Mouse (Mus musculus): ENCODE results near the gene 4930404N11Rik.

Gene 4930404N11Rik

DNA sequence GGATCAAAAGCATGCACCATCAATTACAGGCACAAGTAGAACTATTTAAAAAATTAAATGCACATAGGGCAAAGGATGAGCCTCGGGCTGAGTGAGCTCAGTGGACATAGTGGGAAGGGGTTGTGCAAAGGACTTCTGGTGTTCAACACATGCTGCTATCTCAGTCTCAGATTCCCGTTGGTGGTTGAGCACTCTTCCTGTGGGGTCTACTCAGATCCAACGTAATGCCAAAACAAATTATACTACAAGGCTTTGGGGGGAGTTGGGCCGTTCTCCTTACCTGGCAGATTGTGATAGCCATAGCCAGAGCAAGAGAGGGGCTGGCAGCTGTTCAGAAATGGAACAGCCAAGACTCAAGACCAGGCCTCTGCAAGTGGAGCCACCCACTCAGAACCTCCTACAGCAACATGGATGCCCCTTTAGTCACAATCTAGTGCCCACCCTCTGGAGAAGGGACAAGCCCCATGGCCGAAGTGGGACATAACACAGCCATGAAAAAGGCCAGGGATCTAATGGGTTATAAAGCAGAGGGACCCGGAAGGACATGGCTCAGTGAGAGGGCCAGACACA is 14.3 kb upstream of the 4930404N11Rik start:
- no peak for DNase-seq (ENCODE audit: low spot score)

DNA sequence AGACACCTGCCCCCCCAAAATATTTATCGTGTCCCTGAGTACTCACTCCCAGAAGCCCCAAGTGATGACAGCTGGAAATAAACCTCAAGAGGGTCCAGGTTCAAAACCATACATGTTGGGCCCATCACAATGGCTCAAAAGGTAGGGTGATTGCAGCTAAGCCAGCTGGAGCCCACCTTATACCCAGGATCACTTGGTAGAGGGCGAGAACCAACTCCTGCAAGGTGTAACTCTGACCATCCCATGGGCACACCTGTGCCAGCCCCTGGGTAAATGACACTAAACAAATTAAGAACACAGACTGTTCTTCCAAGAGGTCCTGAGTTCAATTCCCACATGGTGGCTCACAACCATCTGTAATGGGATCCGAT is 13.6 kb upstream of the 4930404N11Rik start:
- DNase-seq (ENCODE audit: low spot score): no peak

DNA sequence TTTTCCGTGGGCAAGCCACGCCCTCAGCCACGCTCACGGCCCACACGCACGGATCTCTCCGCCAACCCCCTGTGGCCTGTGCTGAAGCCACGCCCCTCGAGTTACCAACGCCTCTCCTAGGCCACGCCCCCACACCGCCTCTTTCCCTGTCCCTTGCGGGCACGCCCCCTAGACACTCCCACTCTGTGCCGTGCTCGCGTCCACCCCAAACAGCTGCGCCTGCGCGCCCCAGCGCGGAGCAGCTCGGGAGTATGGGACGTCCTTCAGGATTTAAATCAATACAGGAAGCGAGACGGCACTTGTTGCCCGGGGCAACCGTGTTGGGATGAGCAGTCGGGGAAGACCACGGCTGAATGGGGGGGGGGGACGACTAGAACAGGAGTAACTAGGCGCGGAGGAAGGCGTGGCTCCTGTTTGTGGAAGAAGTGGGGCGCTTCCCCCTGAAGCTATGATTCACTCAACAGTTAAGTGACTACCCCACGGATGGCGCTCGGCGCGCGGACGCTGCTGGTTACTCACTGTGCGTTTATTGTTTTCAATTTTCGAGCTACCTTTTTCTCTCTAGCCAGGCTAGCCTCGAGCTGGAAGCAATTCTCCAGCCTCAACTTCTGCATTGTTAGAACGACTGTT is 13.1 kb upstream of the 4930404N11Rik start:
- DNase-seq (ENCODE audit: low spot score): peak; percentile 100

DNA sequence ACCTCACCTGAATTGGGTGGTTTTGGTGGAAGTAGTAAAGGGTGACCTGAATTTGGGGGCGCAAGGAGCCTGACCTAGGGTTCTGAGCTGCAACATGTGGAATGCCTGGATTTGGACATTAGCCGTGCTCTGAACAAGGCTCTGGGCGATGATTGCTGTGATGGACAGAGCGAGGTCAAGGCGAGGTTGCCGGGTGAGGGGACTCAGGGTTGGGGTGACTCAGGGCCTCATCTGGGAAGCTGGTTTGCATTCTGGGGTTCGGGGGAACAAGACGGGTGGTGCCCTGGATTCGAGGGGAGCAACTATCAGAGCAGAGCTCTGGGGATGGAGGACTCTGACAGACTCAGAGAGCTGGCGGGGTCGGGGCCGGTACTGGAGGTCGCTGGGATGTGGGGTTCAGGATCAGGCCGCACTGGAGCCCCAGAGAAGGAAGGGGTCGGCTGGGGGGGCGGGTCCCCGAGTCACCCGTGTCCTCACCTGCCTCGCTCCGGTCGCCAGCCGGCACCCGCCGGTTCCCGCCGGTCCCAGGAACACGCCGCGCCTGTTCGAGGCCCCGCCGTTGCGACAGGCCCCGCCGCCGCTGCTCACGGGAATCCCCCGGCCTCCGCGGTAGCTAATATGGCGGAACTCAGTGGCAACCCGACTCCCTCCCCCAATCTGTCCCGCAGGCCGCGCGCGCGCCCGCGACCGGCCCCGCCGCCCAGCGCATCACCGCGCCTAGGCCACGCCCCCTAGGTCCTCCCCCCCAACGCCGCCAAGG is 12.4 kb upstream of the 4930404N11Rik start, which contains the start of gene Fzr1:
Gene Fzr1, minus strand, starts transcription at position 724 of the 760 bp plus-strand sequence.
- no peak for DNase-seq (ENCODE audit: low spot score)

DNA sequence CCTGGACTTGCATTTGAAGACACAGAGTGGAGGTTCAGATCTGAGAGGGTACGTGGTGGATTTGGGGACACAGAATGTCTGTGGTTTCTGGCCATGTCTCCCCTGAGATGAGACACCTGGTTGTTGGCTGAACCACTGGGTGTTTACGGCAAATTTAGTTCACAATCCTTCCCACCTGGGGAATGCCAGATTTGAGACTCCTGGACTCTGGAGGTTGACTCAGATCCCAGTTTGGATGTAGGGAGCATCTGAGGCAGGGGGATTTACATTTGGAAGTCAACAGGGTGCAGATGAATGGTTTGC is 11.7 kb upstream of the 4930404N11Rik start:
- no peak for DNase-seq (ENCODE audit: low spot score)

DNA sequence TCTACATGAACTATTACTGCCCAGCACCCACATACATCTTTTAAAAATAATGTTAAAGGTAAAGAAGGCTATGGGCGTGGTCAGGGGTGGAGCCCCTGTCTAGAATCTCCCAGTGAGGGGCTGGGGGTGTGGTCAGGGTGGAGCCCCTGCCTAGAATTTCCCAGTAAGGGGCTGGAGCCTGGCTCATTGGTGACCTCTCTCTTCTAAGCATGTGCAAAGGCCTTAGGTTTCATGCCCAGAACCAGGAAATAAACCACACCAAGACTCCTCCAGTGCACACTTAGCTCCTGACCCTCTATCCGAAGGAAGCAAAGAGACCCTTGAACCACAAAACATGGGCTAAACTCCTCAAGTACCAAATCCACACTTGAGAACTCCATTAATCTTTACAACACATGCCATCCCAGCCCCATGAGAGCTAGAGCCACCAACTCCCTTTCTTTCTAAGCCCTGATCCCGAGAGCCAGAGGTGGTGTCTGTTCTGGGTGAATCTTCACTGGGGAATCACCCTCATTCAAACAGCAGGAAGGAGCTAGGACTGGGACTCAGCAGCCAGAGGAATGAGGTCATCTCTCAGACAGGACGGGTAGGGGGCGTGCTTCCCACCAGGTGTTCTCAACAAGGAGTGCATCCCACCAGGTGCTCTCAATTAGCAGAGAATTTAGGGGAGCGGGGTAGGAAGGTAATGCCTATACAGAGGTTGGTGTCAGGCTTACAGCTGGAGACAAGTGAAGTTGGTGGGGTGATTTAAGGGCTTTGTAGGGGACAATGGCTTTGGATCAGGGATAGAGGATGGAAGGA is 11.1 kb upstream of the 4930404N11Rik start:
- peak; percentile 73 for DNase-seq (ENCODE audit: low spot score)

DNA sequence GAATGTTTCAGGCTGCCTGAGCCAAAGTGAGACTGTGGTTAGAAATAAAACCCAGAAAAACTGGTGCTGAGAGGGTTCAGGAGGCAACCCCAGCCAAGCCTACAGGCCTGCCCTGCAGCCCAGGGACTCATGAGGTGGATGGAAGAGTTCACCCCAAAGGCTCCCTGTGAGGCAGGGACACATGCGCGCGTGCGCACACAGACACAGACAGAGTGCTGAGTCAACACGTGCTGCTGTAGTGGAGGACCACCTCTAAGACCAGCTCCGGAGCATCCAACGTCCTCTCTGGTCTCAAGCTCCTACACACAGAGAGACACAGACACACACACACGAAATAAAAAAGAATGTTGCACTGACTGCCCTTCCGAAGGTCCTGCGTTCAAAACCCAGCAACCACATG is 9.7 kb upstream of the 4930404N11Rik start:
- no peak for DNase-seq (ENCODE audit: low spot score)

DNA sequence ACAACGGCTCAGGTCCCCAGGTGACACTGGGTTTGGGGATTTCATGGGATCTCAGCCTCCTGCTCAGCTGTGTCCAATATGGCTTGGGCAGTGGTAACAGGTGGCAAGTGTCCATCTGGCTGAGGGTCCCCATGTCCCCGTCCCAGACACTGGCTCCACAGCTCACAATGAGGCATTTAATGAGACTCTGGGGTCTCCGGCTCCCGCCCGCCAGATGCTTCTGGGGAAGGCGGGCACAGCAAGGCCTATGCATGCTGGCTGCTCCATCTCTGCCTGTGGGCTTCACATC is 1.5 kb upstream of the 4930404N11Rik start:
- no peak for DNase-seq (ENCODE audit: low spot score)

DNA sequence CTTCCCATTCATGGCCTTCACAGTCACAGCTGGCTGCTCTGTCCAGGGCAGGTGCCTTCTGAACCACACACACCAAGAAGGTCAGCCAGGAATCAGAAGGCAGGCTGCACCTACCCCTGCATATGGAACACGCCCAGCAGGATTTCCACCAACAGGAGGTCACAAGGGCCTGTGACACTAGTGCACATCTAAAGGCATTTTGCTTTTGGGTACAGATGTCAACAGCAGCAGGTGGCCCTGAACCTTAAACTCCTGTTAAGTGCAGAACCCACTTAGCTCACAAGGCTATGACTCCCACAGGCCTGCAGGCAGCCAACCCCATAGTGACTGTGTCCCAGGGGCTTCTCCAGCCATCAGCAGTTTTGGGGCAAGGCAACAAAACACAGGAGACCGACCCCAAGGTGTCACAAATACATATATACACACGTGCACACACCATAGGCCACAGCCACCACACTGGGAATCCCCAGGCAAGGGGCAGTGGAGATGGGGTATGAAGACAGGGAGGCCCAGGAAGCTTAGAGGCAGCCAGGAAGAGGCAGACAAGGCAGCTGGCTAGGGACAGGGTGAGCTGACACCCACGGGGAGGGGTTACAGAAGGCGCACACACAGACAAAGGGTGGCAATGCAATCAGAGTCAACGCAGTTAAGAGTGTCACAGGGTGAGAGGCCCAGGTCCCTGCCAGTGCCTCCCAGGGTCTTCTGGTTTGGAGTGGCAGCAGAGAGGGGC is 1.0 kb upstream of the 4930404N11Rik start:
- no peak for DNase-seq (ENCODE audit: low spot score)

DNA sequence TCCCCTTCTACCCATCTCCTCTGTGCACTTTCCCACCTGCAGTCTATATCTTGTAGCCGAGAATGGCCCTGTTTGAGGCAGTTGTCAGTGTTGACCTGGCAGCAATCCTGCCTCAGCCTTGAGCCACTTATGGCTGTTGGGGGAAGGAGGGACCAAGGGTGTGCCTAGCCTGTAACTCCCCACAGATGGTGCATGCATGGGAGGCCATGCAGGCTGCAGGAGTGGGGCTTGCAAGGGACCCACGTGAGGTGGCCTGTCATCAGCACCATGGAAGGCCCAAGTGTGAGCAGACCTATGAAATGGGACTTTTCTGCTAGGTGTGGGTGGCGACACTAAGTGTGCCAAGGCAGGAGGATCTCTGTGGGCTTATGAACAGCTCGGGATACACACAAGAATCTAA is 543 bp downstream of the 4930404N11Rik start:
- DNase-seq (ENCODE audit: low spot score): no peak

DNA sequence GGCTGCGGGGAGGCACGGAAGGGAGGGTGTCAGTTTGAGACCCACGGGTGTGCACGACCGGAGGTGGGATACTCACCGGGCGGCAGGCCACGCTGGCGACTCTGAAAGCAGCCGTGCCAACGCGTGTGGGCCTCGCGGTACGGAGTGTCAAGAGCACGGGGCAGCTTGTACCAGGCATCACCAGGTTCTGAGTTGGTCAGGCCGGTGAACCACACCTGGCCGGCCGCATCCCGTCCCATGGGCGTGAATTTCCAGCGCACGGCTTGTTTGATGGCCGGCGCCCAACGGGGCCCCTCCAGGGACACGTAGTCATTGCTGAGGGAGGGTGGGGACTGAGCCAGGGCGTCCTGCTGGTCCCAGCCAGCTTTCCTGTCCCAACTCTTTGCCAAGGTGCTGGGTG is 950 bp downstream of the 4930404N11Rik start:
- no peak for DNase-seq (ENCODE audit: low spot score)

DNA sequence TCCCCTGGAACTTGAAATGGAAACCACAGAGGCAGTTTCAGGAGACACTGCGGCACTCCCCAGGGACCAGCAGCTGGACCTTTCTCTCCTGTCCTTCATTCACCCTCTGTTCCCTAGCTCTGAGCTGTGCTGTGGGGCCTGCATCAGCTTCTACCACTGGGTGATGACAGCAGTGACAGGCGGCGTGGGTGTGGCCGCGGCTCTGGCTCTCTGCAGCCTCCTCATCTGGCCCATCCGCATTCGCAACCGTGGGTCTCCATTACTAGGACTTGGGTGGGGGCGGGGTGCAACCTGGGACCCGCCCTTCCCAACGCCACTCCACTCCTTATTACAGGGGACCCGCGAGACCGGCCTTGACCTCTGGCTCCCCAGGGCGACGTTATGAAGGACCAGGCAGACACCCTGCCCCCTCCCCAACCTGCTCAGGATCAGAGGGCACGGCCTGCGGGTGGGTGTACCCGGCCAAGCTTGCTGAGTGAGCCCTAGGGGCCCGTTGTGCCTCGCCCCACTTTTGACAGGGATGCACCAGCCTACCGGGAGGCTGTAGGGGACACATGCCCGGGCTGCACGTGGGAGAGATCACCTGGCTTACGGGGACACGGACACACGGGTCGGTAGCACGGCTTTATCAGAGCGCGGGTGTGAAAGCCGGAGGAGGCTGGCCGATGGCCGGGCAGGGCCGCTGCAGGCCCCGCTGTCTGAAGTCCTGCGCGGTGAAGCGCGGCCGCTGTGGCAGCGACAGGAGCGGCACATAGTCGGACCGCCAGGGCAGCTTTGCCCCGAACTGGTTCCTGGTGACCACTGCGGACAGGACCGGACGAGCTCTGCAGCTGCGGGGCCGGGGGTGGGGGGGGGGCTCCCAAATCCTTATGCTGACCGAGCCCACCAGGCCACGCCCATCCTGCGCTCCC is 1.9 kb downstream of the 4930404N11Rik start:
- no peak for DNase-seq (ENCODE audit: low spot score)

DNA sequence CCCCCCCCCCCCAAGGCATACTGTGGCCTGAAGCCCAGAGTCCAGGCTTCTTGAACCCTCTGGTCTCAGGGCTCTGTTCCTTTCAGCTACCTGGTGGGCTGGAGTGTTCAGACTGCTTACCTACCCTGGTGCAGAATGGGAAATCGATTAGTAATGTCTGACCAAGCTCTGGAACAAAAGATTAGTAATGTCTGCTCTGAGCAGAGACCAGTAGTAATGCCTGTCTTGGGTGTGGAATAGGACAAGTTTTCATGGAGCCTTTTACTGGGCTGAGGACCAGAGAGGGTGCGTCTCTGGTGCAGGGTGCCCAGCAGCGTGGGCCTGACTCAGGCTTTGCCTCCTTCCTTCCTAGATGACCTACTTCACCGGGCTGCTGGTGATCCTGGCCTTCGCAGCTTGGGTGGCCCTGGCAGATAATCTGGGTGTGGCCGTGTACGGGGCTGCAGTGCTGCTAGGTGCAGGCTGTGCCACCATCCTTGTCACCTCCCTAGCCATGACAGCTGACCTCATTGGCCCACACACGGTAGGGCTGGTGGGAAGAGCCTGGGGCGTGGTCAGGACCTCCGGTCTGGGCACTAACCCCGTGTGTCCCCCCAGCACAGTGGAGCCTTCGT is 3.2 kb downstream of the 4930404N11Rik start:
- peak; percentile 82 for DNase-seq (ENCODE audit: low spot score)

DNA sequence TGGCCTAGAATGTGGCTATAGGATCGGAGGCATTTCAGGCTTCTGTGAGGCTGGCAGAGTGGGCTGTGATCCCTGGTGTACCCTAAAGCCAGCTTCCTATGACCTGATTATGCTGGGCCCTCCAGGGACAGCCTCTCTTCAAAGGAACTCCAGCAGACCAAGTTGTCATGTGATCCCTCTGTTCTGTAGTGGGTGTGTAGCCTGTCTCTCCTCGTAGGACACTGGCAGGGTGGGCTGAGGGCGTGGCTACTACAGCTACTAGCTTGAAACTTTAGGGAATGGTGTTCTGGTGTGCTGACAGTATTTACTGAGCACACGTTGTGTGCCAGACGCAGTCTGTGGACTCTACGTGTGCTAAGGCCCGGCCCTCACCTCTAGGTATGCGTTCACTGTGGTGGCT is 4.9 kb downstream of the 4930404N11Rik start:
- DNase-seq (ENCODE audit: low spot score): no peak

DNA sequence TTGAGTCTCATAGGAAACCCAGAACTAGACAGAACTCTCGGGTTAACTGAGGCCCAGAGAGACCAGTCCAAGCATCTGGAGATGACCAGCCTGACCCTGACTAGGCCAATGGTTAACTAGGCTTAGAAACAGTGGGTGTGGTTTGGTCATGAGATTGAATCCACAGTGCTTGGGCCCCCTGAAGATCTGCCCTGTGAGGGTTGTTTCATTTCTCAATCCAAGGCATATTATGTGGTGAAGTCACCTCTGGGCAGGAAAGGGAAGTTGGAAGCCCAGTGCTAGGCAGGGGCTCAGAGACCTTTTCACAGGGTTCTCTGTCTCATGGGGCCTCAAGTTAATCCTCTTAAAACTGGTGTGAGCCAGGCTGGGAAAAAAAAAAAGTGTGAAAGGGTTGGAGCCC is 6.8 kb downstream of the 4930404N11Rik start:
- DNase-seq (ENCODE audit: low spot score): no peak

DNA sequence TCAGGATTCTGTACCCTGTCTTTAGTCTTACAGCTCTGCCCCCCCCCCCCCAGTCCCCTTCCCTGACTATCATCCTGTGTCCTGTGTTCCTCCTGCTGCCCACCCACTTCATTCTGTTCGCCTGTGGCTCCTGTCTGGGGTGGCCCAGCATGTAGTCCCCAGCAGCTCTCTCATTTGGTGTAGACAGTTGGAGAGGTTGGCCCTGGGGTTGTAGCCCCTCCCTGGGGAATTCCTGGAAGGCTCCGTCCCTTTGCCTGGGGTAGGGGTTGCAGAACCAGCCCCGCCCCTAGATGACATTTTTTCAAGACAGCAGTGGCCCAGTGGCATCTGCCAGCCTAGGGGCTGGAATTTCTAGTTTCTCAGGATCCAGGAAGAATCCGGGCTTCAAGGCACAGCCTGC is 7.4 kb downstream of the 4930404N11Rik start:
- DNase-seq (ENCODE audit: low spot score): no peak

DNA sequence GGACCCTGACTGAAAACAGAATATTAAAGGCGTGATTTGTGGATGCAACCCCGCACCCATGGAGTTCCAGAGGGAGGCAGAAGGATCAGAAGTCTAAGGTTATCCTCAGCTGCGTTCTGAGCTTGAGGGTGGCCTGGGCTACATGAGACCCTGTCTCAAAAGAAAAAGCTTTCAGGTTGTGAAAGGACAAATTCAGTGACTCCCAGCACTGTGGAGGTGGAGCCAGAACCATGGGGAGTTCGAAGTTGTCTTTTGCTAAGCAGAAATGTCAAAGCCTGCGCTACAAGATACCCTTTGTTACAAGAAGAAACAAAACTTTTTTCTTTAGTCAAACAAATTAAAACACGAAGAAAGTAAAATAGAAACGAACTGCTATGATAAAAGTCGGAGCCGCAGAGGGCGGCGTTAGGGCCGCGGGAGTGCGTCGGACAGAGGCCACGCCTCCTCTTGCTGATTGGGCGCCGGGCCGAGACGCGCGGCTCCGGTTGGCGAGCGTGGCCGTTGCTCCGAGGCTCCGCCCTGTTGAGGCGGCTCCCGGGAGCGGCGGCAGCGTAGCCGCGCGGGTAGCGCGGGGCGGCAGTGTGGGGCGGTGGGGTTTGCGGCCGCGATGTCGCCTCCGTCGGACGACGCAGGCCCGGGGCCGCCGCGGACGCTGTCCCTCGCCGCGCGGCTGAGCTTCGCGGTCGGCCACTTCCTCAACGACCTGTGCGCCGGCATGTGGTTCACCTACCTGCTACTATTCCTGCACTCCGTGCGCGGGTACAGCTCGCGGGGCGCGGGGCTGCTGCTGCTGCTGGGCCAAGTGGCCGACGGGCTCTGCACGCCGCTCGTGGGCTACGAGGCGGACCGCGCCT is 8.4 kb downstream of the 4930404N11Rik start, which contains the start of gene Mfsd12:
Gene Mfsd12, plus strand, starts transcription at position 501 of the 854 bp plus-strand sequence.
- peak; percentile 87 for DNase-seq (ENCODE audit: low spot score)

DNA sequence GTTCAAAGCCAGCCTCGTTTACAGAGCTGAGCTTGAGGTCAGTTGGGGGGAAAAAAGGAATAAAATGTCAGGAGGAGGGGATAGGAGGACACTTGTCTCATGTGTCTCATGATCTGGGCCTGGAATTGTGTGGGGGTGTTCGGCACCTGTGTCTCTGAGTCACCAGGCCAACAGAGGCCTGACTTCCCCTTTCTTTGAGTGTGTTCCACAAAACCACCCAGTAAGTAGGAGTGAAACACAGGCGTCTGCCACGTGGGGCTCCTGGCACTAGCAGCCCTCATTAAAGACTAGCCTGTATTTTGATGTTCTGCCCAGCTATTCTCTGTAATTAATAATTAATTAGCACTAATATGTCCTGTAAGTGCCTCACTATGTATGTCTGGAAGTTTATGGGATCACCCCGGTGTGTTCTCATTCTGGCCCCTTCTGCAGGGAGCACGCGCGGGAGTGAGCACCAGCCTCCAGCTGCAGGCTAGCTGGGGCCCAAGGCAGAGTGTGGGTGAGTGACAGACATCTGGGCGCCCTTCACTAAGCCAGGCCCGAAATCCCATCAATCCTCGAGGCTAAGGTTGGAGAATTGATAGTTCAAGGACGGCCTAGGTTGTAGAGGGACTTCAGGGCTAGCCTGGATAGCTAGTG is 9.1 kb downstream of the 4930404N11Rik start:
- no peak for DNase-seq (ENCODE audit: low spot score)

DNA sequence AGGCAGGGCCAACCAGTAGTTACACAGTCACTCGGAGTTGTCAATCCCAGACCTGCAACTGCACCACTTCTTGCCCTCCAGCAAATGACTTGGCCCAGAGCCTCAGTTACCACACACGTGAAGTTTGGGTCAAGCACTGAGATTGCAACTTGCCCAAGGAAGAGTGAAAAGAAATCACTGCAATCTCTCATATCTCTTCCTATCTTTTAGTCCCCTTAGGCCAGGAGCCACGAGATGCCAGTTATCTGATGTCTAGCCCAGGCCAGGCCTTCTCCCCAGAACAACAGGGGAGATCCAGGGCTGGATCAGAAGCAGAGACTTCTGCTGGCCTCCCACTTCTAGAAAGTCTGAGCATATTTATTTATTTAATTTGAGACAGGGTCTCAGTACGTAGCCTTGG is 10.1 kb downstream of the 4930404N11Rik start:
- DNase-seq (ENCODE audit: low spot score): no peak
